Mouse (Mus musculus) megakaryocyte, adult 5-6 weeks (primary cell): ENCODE measurements around the gene Gpr50. TPM values are rescaled to one million over a fixed set of nuclear protein-coding genes. Genes with fewer than 3 reads are reported as not detected.
A peak's percentile ranks its signal among the peaks of the same experiment; 100 is the strongest.

Experiments
- ATAC-seq: 2 replicates; pipeline ENCODE4 v1.8.0; 2016; ENCODE audit warnings: mild to moderate bottlenecking, inconsistent platforms; ENCODE audit not compliant: poor library complexity, severe bottlenecking
- total RNA-seq, 2 experiments: library from RNA; stranded (forward) in 1 of 2; stranded (reverse) in 1 of 2; fragments of 153-499, 151-499 nt in 1 of 2; fragments of 221-1000, 200-1000 nt in 1 of 2; gene quantifications; 2 replicates each; pipeline versions ENCODE4 v1.2.3 to v1.2.4; 2015 to 2017

The Gpr50 gene
- total RNA-seq (2015) (not detected in 2 replicates), total RNA-seq (2017) (not detected in 2 replicates)

DNA sequence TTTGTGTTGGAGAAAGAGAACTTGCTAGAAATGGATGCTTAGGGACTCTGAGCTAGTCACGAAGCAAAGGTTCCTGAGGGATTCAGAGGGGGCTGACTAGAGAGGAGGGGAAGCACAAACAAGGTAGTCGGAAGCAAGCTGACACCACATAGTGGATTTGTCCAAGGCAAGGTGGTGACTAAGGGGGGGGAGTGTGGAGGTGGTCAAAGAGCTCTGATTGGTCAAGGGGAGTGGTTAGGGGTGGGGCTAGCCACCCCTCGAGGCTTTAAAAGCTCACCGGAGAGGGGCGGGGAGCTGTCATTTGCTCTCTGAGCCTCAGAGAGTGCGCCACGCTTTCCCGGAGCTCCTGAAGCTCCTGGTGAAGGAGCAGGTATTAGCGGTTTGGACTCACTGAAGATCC, at the start of gene Gpr50:
TSS of gene Gpr50 (plus strand) at position 294 of the 400 bp plus-strand sequence.
- ATAC-seq = no peak

DNA sequence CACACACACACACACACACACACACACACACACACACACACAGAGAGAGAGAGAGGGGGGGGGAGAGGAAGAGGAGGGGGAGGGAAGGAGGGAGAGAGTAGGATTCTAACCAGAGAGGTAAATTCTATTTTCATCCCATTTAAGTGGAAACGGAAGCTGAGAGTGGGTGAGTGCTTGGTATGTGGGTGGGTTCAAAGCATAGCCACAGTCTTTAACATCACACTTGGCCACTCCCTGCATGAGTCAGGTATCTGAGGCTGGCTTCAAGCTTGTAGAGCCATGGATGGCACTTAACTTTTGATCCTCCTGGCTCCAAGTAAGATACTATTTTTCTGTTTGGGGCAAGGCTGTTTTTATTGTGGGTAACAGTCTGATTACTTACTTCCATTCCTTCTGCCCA, 41.2 kb upstream of the Gpr50 start:
- ATAC-seq = 0 out of 2 replicates have a peak, but pooled peaks have one; percentile 35

- ATAC-seq = no peak
Measured at GRCm38 (mm10) chrX:71623843-71624242, 39.6 kb upstream of the Gpr50 start.

DNA sequence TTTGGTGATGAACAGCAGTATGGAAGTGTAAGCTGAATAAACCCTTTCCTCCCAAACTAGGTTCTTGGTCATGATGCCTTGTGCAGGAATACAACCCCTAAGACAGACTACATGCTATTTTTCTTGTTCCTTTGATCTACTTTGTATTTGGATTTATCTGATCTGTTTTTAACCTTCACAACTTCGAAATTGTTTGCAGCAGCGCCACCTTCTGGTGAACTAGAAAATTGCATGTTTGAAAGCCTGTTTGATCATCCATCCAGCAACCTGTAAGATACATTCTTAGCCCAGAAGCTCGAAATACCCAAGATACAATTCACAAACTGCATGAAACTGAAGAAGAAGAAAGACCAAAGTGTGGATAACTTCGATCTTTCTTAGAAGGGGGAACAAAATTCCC, 35.2 kb upstream of the Gpr50 start:
- no peak for ATAC-seq

DNA sequence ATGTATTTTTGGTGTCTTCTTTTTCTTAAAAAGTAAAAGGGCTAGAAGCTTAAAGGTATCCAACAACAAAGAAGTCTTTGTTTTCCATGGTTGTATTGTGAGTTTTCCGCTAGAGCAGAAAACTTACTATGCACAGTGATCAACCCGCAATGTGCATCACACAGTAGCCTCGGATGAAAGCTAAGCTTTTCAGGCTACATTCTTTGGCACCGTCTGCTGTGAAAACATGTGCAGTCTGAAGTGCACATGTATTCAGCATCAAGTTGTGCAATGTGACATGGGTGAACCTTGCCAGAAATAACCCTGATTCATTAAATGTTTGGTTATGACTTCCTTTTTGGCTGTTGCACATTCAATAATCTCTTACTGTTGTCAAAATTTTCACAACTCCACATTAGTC, 32.8 kb upstream of the Gpr50 start:
- no peak for ATAC-seq

DNA sequence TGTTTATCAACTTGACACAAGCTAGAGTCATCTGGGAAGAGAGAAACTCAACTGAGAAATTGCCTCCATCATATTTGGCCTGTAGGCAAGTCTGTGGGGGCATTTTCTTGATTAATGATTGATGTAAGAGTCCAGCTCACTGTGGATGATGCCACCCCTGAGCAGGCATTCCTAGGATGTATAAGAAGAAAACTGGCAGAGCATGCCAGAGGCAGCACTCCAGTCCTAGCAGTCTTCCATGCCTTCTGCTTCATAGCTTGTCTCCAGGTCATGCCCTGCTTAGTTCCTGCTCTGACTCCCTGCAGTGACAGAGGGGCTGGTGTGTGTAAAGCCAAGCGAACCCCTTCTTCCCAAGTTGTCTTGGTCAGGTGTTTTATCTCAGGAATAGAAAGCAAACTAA, 32.3 kb upstream of the Gpr50 start:
- no peak for ATAC-seq

DNA sequence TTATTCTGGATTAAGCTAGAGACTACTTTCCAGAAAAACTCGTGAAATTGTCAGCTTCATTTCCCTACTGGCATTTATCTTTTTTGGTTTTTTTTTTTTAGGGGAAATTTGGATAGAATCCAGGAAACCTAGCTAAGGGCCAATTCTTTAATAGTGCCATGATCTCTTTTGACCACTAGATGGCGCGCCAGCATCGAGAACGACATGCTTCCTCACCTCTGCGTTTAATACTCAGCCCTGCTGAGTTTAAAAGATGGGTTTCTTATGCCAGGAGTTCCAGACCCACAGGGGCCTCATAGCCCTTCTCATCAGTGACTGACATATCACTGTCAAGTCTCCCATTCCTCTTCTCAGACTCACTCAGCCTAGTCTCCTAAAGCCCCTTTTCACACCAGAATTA, 15.5 kb upstream of the Gpr50 start:
- no peak for ATAC-seq

GRCm38 (mm10) chrX:71648434-71648833, 15.0 kb upstream of the Gpr50 start:
- no peak for ATAC-seq

DNA sequence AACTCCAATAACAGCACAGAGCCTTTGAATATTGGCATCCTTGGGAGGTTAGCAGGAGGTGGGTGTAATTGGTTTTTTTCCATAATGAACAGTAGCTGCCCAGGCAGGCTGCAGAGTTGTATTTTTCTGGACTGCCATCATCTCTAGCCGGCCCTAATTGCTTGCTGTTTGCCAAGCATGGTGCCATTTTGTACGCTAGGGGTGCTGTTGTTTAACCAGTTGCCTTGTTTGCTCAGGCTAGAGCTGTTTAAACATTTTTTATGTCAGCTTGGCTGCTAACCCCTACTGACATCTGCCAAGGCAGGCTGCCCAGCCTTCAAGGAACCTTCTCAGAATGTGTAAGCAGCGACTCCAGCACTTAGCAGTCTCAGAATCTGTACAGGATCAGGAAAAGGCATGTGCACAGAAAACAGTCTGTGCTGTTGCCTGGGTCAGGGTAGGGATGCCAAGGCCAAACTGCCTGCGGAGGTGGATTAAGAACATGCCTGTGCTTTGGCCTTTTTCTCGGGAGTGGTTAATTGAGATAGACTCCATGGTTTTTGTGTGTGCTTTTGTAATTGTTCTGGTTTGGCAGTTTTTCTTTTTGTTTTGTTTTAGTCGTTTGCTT, 14.5 kb upstream of the Gpr50 start:
- no peak for ATAC-seq

DNA sequence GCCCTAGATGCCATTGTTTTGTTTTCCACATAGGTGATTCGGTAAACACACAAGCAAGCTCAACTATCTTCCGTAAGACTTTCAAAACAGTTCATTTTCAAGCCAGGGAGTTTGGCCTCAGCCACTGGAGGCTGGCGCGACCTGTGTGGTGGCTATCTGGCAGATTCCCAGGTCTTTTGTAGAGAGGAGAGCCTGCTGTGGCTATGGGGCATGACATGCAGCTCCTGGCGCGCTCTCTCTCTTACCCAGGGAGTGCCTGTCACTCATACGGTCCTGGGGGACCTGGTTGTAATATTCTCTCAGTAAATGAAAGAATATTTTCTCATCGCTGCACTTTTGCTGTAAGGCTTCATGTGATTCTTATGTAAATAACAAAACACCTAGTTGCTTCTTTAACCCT, 13.5 kb upstream of the Gpr50 start:
- no peak for ATAC-seq

DNA sequence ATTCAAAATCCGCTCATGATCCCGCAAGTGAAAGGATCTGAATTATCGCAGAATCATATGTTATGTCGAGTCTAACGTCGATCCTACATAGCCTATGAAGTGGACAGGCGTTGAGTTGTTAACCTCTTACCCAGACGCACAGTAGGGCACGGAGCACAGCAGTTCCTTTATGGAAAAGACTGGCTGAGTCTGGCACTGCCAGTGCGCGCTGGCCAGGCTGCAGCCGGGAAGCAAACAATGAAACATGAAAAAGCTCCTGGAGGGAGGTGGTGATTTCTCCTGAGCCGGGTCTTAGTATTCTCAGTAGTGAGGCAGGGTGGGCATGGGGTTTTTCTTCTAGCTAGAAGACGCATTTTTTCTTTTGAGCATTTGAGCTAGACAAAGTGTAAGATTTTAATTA, 1.7 kb upstream of the Gpr50 start:
- ATAC-seq = no peak

DNA sequence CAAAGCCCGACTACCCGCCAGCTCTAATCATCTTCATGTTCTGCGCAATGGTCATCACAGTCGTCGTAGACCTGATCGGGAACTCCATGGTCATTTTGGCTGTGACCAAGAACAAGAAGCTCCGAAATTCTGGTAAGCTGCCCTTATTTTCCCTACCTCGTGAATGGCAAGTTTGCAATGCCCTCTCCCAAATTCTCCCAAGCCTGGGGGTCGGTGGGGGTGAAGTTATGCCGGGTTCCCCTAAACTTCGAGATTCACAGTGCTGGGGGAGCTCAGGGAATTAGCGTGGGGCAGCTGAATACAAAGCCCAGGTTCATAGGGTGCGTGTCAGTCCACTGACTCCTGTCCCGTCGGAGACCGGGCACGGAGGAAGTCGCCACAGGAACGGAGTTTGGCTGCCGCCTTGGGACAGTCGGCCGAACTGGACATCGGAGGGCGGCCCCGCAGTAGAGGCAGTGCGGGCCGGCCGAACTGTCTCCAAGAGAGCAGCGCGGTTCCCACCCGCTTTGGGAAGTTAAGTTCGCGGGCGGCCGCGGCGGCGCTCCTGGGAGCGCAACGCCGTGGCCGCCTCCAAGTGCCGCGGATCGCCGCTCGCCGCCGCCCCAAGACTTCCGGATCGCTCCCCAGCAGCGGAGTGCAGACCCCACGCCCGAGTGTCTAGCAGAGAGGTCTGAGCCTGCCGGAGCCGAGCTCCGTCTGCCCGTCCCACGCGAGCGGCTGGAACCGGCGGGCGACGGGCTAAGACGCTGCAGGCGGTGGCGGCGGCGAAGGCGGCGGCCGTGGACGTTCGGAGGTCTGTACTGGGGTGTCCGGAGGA, 612 bp downstream of the Gpr50 start:
- ATAC-seq = no peak

- ATAC-seq = no peak
Measured at GRCm38 (mm10) chrX:71664688-71665026, 1.2 kb downstream of the Gpr50 start.

GRCm38 (mm10) chrX:71670254-71670653, 6.8 kb downstream of the Gpr50 start:
- no peak for ATAC-seq

- ATAC-seq = no peak
Measured at GRCm38 (mm10) chrX:71700817-71701469, 37.5 kb downstream of the Gpr50 start.

Other genes with a start within 250 kb of the Gpr50 start
- gene Cd99l2, start 170.8 kb upstream of the Gpr50 start, total RNA-seq (2015) = 5.1 TPM in 2 replicates
- gene Cd99l2, start 170.8 kb upstream of the Gpr50 start, total RNA-seq (2017) = 9.9 and 11.6 TPM in 2 replicates
- gene Hmgb3, start 107.7 kb upstream of the Gpr50 start, total RNA-seq (2015) = 35.0 and 51.1 TPM in 2 replicates
- gene Hmgb3, start 107.7 kb upstream of the Gpr50 start, total RNA-seq (2017) = 58.9 and 75.0 TPM in 2 replicates
- 36.9 and 37.5 TPM in 2 replicates for gene Vma21, start 152.3 kb downstream of the Gpr50 start, total RNA-seq (2015)
- gene Vma21, start 152.3 kb downstream of the Gpr50 start, total RNA-seq (2017) = 10.8 and 12.4 TPM in 2 replicates